Mouse (Mus musculus) cortical plate, adult 2 months (tissue): ENCODE measurements around the gene Tle3.

ENCODE experiments used
- CTCF ChIP-seq: fragments of 200-500 bp; IDR thresholded peaks from 2 replicates; pipeline ENCODE4 v1.5.1; 2011; ENCODE audit warnings: mild to moderate bottlenecking, control low read depth, low read length; ENCODE audit not compliant: insufficient read depth; ENCODE audit errors: extremely low read depth
- POLR2A ChIP-seq: fragments of 200-500 bp; IDR thresholded peaks from 2 replicates; pipeline ENCODE4 v1.6.1; 2011; ENCODE audit warnings: mild to moderate bottlenecking, low read length, control low read depth; ENCODE audit not compliant: insufficient read depth; ENCODE audit errors: extremely low read depth

GRCm38 (mm10) chr9:61378516-61378915 lies 6.3 kb downstream of the Tle3 start:
- TF ChIP-seq CTCF = no peak
- no peak for TF ChIP-seq POLR2A
